Mouse (Mus musculus) heart, adult 2 months (tissue): ENCODE data around the gene Olfr692. TPM values are rescaled to one million over a fixed set of nuclear protein-coding genes. Genes with fewer than 3 reads are reported as not detected.
A peak's percentile ranks its signal among the peaks of the same experiment; 100 is the strongest.

ENCODE experiments used
- DNase-seq, 2 experiments: peaks; one replicate each; pipeline ENCODE4 v3.0.0; 2021
- H3K27ac ChIP-seq: fragments of 200-600 bp; 2 replicates; pipeline ENCODE4 v1.8.1; 2022
- H3K27me3 ChIP-seq: fragments of 200-500 bp; 2 replicates; pipeline ENCODE4 v1.6.1; 2012; ENCODE audit warnings: mild to moderate bottlenecking, low read length, inconsistent platforms, mixed read lengths; ENCODE audit not compliant: control insufficient read depth, insufficient read depth
- H3K36me3 ChIP-seq: fragments of 200-500 bp; 2 replicates; pipeline ENCODE4 v1.6.1; 2012; ENCODE audit warnings: low read length, inconsistent platforms; ENCODE audit not compliant: control insufficient read depth, insufficient read depth
- H3K4me1 ChIP-seq: fragments of 200-500 bp; 2 replicates; pipeline ENCODE4 v1.6.1; 2011; ENCODE audit warnings: low read length; ENCODE audit not compliant: control insufficient read depth, insufficient read depth
- H3K4me3 ChIP-seq: fragments of 200-600 bp; 2 replicates; pipeline ENCODE4 v1.8.1; 2022
- H3K79me2 ChIP-seq: fragments of 200-500 bp; replicated peaks from 2 replicates; pipeline ENCODE4 v1.6.1; 2012; ENCODE audit warnings: mild to moderate bottlenecking, inconsistent platforms, low read length, moderate library complexity, mixed read lengths; ENCODE audit not compliant: control insufficient read depth, insufficient read depth
- H3K9ac ChIP-seq: fragments of 200-500 bp; 2 replicates; pipeline ENCODE4 v1.6.1; 2012; ENCODE audit warnings: low read depth, mild to moderate bottlenecking, control low read depth, inconsistent platforms, low read length, mixed read lengths
- CTCF ChIP-seq: fragments of 200-600 bp; IDR thresholded peaks from 2 replicates; pipeline ENCODE4 v1.8.1; 2022; ENCODE audit warnings: antibody characterized with exemption, mild to moderate bottlenecking, moderate library complexity
- EP300 ChIP-seq: fragments of 200-500 bp; IDR thresholded peaks from 2 replicates; pipeline ENCODE4 v1.6.1; 2011; ENCODE audit warnings: low read depth, low read length, control low read depth; ENCODE audit not compliant: insufficient read depth
- POLR2A ChIP-seq: fragments of 200-500 bp; IDR thresholded peaks from 2 replicates; pipeline ENCODE4 v1.6.1; 2011; ENCODE audit warnings: mild to moderate bottlenecking, low read depth, low read length, control low read depth; ENCODE audit not compliant: insufficient read depth
- WGBS: fragments of 180-500 bp; shearing (Covaris S2); methylation state at CpG from one replicate; pipeline ENCODE4 v1.1.7; 2018; 5-methylcytosine and 5-hydroxymethylcytosine counted together
- intact Hi-C: fragments of 180-260 bp; cut with DNase I; formaldehyde crosslinking; loops from one replicate; pipeline ENCODE4 v1.15.1; 2025
- polyA plus RNA-seq: library from polyadenylated mRNA; depleted of rRNA; stranded (reverse); fragments of >200 nt; gene quantifications from 2 replicates; pipeline ENCODE4 v1.2.3, GENCODE M21; 2012
- total RNA-seq, 2 experiments: library from RNA; stranded (reverse); gene quantifications; 2 replicates each; pipeline ENCODE4 v1.2.3; 2021

Olfr692 gene
- total and polyA plus RNA-seq, 3 experiments: not detected

- no peak for DNase-seq
- Histone ChIP-seq H3K9ac (no peak overlapping the region), H3K36me3 (peaks cover 6% of the 10 kb centered on the region), H3K4me1 (no peaks in the 10 kb centered on the region; the same call in none of the 2 replicates), H3K79me2 (no peaks in the 10 kb centered on the region; the same call in 1 of the 2 replicates), H3K27me3 (no peaks in the 10 kb centered on the region), H3K27ac (no peak overlapping the region), H3K4me3 (no peak overlapping the region)
- no peak for TF ChIP-seq CTCF
- TF ChIP-seq POLR2A: no peak
- intact Hi-C loops: loop anchor here (5.0 kb wide), 2 partner anchors 241 to 416 kb away; partner anchors contain the start of gene Mrpl17
Observed at GRCm38 (mm10) chr7:105396126-105396525, 28.1 kb downstream of the Olfr692 start.

DNA sequence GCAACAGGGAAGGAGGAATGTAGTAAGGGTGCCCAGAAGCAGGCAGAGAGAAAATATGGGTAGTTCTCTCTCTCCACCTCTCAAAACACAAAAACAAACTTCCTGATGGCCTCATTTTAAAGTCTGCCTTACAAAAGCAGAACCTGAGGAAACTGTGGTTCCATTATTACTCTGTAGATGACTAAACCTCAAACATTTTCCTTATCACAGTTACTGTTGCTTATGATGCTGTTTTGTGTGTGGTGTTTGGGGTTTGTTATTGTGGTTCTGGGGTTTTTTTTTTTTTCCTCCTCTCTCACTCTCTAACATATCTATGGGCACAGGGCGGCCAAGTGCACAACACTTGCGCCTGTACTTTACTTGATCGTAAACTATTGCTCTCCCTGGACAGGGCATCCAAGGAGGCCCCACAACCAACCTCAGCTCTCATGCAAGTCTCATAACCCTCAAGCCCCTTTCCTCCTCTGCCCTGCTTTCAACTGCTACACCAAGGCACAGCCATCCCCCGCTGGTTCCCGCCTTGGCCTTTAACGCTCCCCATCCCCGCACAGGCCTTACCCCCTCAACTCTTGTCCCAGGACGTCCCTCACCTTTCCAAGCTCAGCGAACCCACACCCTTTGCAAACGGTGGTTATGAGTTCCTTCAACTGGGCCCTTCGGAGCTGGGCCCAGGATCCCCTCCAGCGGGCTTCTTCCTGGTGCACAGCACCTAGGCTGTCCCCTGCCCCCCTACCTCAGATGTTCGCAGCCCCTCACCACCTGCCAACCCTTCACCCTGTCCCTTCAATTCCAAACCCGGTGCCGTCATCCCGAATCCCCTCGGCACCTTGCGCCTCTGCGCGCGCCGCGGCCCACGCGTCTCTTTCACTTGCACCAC is 31.3 kb downstream of the Olfr692 start:
- H3K36me3 ChIP-seq: peaks cover 6% of the 10 kb centered on the region
- H3K4me3 ChIP-seq: peak overlapping the region; percentile 84
- H3K79me2 ChIP-seq: no peaks in the 10 kb centered on the region
- under 1% methylated on average over 25 of the region's 25 CpGs for WGBS
- no peaks in the 10 kb centered on the region; the same call in none of the 2 replicates for H3K4me1 ChIP-seq
- H3K9ac ChIP-seq: peak overlapping the region; percentile 91
- no peaks in the 10 kb centered on the region for H3K27me3 ChIP-seq
- peak overlapping the region; percentile 89 for H3K27ac ChIP-seq
- no peak for DNase-seq
- TF ChIP-seq CTCF (no peak), EP300 (no peak), POLR2A (no peak)
- intact Hi-C loops: loop anchor here (5.0 kb wide), 2 partner anchors 238 to 413 kb away; partner anchors contain the start of gene Mrpl17

DNA sequence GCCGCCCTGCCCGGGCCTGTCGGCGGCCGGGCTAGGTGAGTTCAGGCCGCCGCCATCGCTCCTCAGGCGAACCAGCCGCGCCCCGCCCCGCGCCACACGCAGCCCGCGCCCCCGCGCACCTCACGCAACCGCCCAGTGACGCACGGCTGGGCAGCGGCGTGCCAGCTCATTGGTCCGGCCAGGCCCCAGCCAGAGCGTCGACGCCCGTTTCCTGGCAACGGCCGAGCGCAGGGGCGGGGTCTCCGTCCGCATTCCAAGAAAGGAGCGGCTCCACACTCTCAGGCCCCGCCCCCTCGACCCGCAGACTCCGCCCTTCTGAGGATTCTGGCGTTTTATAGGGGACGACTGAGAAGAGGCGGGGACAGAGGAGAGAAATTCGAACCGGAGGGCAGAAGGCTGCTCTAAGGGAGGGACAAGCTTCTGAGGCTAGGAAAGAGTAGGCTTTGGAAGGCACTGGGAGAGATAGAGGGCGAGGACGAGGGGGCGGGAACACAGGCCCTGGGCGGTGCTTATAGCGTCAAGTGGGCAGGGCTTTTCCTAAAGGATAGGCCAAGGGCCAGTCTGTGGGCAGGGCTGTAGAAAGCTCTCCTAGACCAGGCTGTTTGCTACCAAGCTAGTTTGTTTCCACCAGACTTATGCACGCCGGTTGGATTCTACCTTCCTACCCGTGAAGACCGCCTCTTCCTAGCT is 32.0 kb downstream of the Olfr692 start, which contains the start of gene Fam160a2:
Gene Fam160a2, minus strand, starts transcription at position 120 of the 690 bp plus-strand sequence.
- H3K79me2 ChIP-seq: no peaks in the 10 kb centered on the region
- H3K4me1 ChIP-seq: no peaks in the 10 kb centered on the region; the same call in none of the 2 replicates
- peak within 1 kb of the TSS; percentile 91 for H3K27ac ChIP-seq
- H3K36me3 ChIP-seq: peaks cover 6% of the 10 kb centered on the region
- peak within 1 kb of the TSS; percentile 84 for H3K4me3 ChIP-seq
- intact Hi-C loops: loop anchor here (5.0 kb wide), 2 partner anchors 237 to 412 kb away; partner anchors contain the start of gene Mrpl17
- TF ChIP-seq POLR2A: peak; percentile 91
- TF ChIP-seq CTCF: no peak
- peak; percentile 53; the same call in 1 of the 2 replicates for TF ChIP-seq EP300
- no peaks in the 10 kb centered on the region for H3K27me3 ChIP-seq
- WGBS: 1% methylated on average over 55 of the region's 55 CpGs
- peak within 1 kb of the TSS; percentile 92 for H3K9ac ChIP-seq
- peak; percentile 99 to 100 for DNase-seq

GRCm38 (mm10) chr7:105404268-105404667 is 36.2 kb downstream of the Olfr692 start, which contains the start of gene Cnga4:
Gene Cnga4, plus strand, starts transcription at chr7:105404568.
- intact Hi-C loops: no loop called here
- WGBS: 70% methylated on average over 5 of the region's 5 CpGs
- no peaks in the 10 kb centered on the region; the same call in 1 of the 2 replicates for H3K4me1 ChIP-seq
- no peak for DNase-seq
- no peak within 1 kb of the TSS for H3K9ac ChIP-seq
- H3K27ac ChIP-seq: no peak within 1 kb of the TSS
- no peaks in the 10 kb centered on the region for H3K36me3 ChIP-seq
- TF ChIP-seq EP300 (no peak), CTCF (no peak), POLR2A (no peak)
- no peak within 1 kb of the TSS for H3K4me3 ChIP-seq
- H3K27me3 ChIP-seq: no peaks in the 10 kb centered on the region
- H3K79me2 ChIP-seq: no peaks in the 10 kb centered on the region

- Histone ChIP-seq H3K4me3 (no peak overlapping the region), H3K9ac (no peak overlapping the region), H3K27ac (no peak overlapping the region), H3K4me1 (no peaks in the 10 kb centered on the region), H3K27me3 (no peaks in the 10 kb centered on the region), H3K36me3 (no peaks in the 10 kb centered on the region), H3K79me2 (no peaks in the 10 kb centered on the region)
- no peak for DNase-seq
- TF ChIP-seq CTCF (no peak), EP300 (no peak), POLR2A (no peak)
- intact Hi-C loops: no loop called here
- WGBS: 59% methylated on average over 1 of the region's 1 CpGs
Observed at GRCm38 (mm10) chr7:105406322-105406721, 38.3 kb downstream of the Olfr692 start.
